Mouse (Mus musculus) embryonic facial prominence, embryonic 13.5 days (tissue): Measurements from ENCODE around the gene Prokr1. TPM values are rescaled to one million over a fixed set of nuclear protein-coding genes. Genes with fewer than 3 reads are reported as not detected.
"Not testable (repeated sequence)": the region's sequence is repeated elsewhere in the genome, so short reads cannot be mapped to it uniquely, and the experiment has no call there.

Experiments used
- ATAC-seq: fragments of 200-750 bp; cut with Nextera tagmentation; 2 replicates; pipeline ENCODE4 v1.8.0; 2017; ENCODE audit warnings: low read depth; ENCODE audit not compliant: insufficient number of reproducible peaks, insufficient read depth, low FRiP score, low TSS enrichment
- H3K27ac ChIP-seq: fragments of 300-500 bp; sonication (generic); 2 replicates; pipeline ENCODE4 v1.5.1; 2015; ENCODE audit warnings: moderate library complexity, mild to moderate bottlenecking, inconsistent platforms
- H3K27me3 ChIP-seq: fragments of 300-500 bp; sonication (generic); 2 replicates; pipeline ENCODE4 v1.6.1; 2015; ENCODE audit warnings: mild to moderate bottlenecking, inconsistent platforms
- H3K36me3 ChIP-seq: fragments of 300-500 bp; sonication (generic); 2 replicates; pipeline ENCODE4 v1.6.1; 2015; ENCODE audit warnings: mild to moderate bottlenecking, inconsistent platforms
- H3K4me1 ChIP-seq: fragments of 300-500 bp; sonication (generic); 2 replicates; pipeline ENCODE4 v1.6.1; 2015; ENCODE audit warnings: inconsistent platforms
- H3K4me2 ChIP-seq: fragments of 300-500 bp; sonication (generic); 2 replicates; pipeline ENCODE4 v1.6.1; 2015; ENCODE audit warnings: moderate library complexity, mild to moderate bottlenecking, inconsistent platforms
- H3K4me3 ChIP-seq: fragments of 300-500 bp; sonication (generic); 2 replicates; pipeline ENCODE4 v1.5.1; 2015; ENCODE audit warnings: mild to moderate bottlenecking, inconsistent platforms
- H3K9ac ChIP-seq: fragments of 300-500 bp; sonication (generic); 2 replicates; pipeline ENCODE4 v1.6.1; 2015; ENCODE audit warnings: mild to moderate bottlenecking, inconsistent platforms
- H3K9me3 ChIP-seq: fragments of 300-500 bp; sonication (generic); 2 replicates; pipeline ENCODE4 v1.6.1; 2016; ENCODE audit warnings: inconsistent platforms
- WGBS: fragments of 180-500 bp; shearing (Covaris S2); methylation state at CpG from one replicate; pipeline ENCODE4 v1.1.7; 2015; ENCODE audit warnings: mixed read lengths; 5-methylcytosine and 5-hydroxymethylcytosine counted together
- polyA plus RNA-seq: library from polyadenylated mRNA; unstranded; fragments of >200 nt; fragmentation: Nextera tagmentation; extraction: Ambion mirVana; gene quantifications from 2 replicates; pipeline ENCODE4 v1.2.1, GENCODE M21; 2015

Prokr1 gene
- polyA plus RNA-seq: 3.6 and 3.9 TPM in 2 replicates

DNA sequence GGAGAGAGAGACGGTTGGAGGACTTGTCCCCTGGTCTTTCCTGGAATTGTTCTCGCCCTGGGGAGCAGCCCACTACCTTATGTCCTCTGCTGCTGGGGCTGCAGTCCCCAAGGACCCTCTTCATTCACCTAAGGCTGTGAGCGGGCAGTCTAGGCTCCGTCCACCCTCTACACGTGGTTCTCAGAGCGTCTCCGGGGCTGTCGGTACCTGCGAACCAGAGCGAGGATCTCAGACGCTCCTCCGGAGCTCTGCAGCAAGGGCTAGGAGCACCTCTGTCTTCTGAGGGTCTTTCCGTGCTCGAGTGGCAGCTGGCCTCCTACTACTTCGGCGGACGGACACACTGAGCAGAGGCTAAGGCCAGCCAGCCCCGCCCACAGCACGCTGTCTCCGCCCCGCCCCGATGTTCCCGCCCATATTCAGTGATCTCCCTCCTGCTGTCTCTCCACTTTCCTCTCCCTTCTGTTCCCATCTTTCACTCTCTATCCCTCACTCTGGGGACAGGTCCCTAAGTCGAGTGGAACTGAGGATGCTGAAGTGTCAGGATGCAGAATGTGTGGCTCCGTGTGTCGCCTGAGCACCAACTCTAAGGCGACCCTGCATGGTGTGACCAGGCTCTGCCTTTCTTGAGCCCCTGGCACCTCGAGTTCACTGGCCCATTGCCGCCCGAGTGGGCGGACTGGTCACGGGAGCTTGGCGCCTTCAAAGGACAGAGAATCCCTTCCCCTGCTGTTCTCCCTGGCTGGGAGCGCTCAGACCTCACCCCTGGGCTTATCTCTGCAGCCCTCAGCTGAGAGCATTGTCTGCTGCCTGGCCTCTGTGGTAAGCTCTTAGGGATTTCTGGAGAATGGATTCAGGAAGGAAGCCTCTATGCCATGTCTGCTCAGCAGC lies at the start of gene Prokr1:
Gene Prokr1, minus strand, starts transcription at position 350 of the 888 bp plus-strand sequence.
- Histone ChIP-seq H3K36me3 (no peaks in the 10 kb centered on the region), H3K27ac (no peak within 1 kb of the TSS), H3K4me3 (peak within 1 kb of the TSS; percentile 57), H3K27me3 (peaks cover 37% of the 10 kb centered on the region), H3K9ac (peak within 1 kb of the TSS; percentile 72), H3K4me2 (peak within 1 kb of the TSS; percentile 94), H3K9me3 (no peaks in the 10 kb centered on the region), H3K4me1 (peaks cover 10% of the 10 kb centered on the region)
- WGBS: under 1% methylated on average over 34 of the region's 34 CpGs
- peak; percentile 59 for ATAC-seq

DNA sequence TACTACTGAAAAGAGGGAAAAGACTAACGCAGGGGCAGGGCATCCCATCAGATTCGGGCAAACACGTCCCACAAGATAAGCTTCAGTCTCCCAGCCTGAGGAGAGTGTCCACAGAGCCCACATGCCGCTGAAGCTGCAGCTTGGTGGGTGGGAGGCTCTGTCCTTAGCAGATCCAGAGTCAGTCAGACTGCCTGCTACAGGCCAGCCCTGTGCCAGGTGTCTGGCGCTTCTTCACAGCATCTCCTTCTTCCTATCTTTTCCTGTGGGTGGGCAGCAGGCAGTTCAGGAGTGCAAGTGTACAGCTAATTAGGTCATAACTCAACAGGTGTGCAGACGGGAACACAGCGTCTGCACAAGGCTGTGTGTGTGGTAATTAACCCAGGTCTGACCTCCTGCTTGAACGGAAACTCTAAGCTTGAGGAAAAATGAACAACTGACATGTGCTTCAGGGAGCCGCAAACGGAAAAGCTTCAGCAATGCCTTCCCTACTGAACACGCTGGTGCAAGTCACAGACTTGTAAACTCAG lies 47.7 kb upstream of the Prokr1 start:
- Histone ChIP-seq H3K9ac (0 out of 2 replicates have a peak overlapping the region, but pooled peaks have one; percentile 11), H3K4me3 (no peak overlapping the region), H3K27me3 (no peaks in the 10 kb centered on the region), H3K36me3 (peaks cover 8% of the 10 kb centered on the region; the same call in 1 of the 2 replicates), H3K9me3 (no peaks in the 10 kb centered on the region), H3K4me2 (no peak overlapping the region), H3K27ac (no peak overlapping the region), H3K4me1 (peaks cover 9% of the 10 kb centered on the region)
- 53% methylated on average over 11 of the region's 11 CpGs for WGBS
- no peak for ATAC-seq

DNA sequence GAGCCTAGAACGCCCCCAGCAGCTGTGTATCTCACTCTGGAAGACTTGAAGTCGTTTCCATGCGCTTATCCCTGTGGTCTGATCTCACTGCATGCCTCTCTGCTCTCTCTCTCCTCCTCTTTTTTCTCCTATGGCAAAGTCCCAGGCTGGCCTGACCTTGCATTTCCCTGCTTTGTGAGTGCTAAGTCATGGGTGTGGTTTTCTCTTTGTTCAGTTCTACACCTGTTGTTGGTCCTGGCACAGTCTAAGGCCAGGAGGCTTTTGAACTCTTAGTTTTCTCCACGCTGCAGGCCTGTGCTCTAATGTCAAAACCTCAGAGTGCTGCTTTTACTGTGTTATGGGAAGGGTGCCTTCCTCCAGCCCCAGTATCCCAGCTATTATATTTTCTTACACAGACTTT lies 41.6 kb upstream of the Prokr1 start:
- H3K9me3 ChIP-seq: no peaks in the 10 kb centered on the region
- no peak overlapping the region for H3K9ac ChIP-seq
- H3K4me2 ChIP-seq: no peak overlapping the region
- WGBS: 77% methylated on average over 4 of the region's 4 CpGs
- no peak overlapping the region for H3K4me3 ChIP-seq
- ATAC-seq: no peak
- H3K27me3 ChIP-seq: no peaks in the 10 kb centered on the region
- peaks cover 4% of the 10 kb centered on the region; the same call in 1 of the 2 replicates for H3K4me1 ChIP-seq
- H3K27ac ChIP-seq: no peak overlapping the region
- H3K36me3 ChIP-seq: peaks cover 6% of the 10 kb centered on the region; the same call in 1 of the 2 replicates

DNA sequence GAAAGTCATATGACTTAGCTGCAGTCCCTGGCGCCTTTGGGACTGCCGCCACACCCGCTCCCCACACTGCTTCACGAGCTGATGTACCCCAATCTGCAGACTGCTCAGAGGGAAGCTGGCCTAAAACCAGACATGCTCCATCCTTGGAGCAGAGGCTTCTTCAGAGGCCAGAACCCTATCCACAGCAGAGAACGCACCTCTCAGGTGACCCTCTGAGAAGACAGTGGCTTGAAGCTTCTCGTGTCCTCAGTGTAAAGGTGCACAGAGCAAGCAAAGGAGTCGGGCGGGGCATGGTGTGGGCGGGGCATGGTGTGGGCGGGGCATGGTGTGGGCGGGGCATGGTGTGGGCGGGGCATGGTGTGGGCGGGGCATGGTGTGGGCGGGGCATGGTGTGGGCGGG lies 38.4 kb upstream of the Prokr1 start:
- H3K9ac ChIP-seq, H3K4me1 ChIP-seq, ATAC-seq, H3K27ac ChIP-seq, H3K27me3 ChIP-seq, H3K9me3 ChIP-seq, H3K4me3 ChIP-seq, H3K36me3 ChIP-seq, H3K4me2 ChIP-seq: not testable (repeated sequence)
- whole genome bisulfite sequencing: 79% methylated on average over 15 of the region's 15 CpGs

DNA sequence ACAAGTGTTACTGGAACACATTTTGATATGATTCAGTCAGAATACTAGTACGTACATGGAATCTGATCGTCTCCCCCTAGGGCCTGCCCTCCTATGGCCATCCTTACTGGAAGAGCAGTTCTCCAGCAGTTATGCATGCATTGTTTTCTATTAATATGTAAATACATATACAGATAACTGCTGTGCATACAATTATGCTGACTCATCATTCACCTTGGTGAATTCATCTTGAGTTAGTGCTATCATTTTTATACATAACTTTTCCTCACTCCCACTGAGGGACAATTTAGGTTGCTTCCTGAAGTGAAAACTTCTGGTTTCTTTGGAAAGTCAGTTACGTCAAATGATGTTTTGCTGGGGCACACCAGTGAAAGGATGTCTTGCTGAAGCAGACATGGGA lies 32.6 kb upstream of the Prokr1 start:
- H3K4me3 ChIP-seq: no peak overlapping the region
- 89% methylated on average over 3 of the region's 3 CpGs for WGBS
- H3K27me3 ChIP-seq: no peaks in the 10 kb centered on the region
- H3K4me2 ChIP-seq: no peak overlapping the region
- no peaks in the 10 kb centered on the region for H3K9me3 ChIP-seq
- peaks cover 15% of the 10 kb centered on the region for H3K4me1 ChIP-seq
- no peak for ATAC-seq
- no peaks in the 10 kb centered on the region for H3K36me3 ChIP-seq
- no peak overlapping the region for H3K9ac ChIP-seq
- no peak overlapping the region for H3K27ac ChIP-seq

DNA sequence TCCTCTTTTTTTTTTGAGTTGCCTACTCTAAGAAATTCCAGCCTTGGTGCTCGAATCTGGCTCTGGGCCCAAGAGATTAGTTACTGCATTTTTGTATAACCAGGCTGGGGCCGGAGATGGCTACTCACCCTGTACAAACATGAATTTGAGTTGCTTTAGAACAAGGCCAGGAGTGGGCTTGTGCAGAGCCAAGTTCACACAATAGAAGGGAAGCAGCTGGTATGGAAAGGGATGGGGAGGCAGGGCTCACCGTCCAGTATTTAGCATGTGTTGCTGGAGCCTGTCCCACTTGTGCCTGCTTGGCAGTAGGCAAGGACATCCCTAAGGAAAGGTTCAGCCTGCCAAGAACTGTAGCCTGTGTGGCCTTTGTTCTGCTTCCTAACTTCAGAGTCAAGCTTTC lies 30.7 kb upstream of the Prokr1 start:
- Histone ChIP-seq H3K4me2 (no peak overlapping the region), H3K4me3 (no peak overlapping the region), H3K27ac (peak overlapping the region; percentile 57; the same call in 1 of the 2 replicates), H3K4me1 (peaks cover 19% of the 10 kb centered on the region), H3K36me3 (no peaks in the 10 kb centered on the region), H3K27me3 (no peaks in the 10 kb centered on the region), H3K9me3 (no peaks in the 10 kb centered on the region), H3K9ac (no peak overlapping the region)
- WGBS: 52% methylated on average over 3 of the region's 3 CpGs
- no peak for ATAC-seq

DNA sequence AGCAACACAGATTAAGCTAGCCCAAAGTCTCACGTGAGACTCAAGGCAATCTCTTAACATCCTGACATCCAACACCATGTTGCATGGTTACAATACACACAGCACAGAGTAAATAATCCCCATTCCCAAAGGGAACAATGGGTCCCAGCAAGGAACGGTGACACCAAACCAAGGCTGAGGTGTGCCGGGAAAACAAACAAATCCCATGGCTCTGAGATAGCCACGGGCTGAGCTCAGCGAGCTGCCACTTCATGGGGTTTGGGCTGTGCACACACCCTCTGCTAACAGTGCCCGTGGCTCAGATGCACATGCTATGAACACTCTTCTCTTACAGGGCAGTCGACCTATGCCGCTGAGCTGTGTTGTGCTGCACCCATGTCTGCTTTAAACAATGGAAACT lies 27.5 kb upstream of the Prokr1 start:
- Histone ChIP-seq H3K4me1 (peaks cover 19% of the 10 kb centered on the region), H3K36me3 (no peaks in the 10 kb centered on the region), H3K4me3 (no peak overlapping the region), H3K27ac (no peak overlapping the region), H3K27me3 (no peaks in the 10 kb centered on the region), H3K4me2 (no peak overlapping the region), H3K9me3 (no peaks in the 10 kb centered on the region), H3K9ac (no peak overlapping the region)
- 75% methylated on average over 8 of the region's 8 CpGs for WGBS
- ATAC-seq: no peak

DNA sequence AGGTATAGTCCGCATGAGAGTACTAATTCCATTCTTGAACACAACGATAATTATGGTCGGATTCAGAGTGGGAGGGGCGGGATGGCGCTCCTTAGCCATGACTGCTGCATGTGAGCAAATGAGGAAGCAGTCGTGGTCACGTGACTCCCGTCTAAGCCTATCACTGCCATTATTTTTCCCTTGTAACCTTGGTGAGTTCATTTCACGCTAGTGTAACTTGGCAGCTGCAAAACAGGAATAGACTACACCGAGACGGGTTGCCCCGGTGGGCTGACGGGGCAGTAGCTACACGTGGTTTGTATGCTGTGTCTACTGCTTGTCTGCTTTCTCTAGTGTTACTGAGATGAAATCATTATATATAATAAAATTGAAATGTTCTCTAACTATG lies 25.1 kb upstream of the Prokr1 start:
- Histone ChIP-seq H3K4me3 (no peak overlapping the region), H3K36me3 (no peaks in the 10 kb centered on the region), H3K27me3 (no peaks in the 10 kb centered on the region), H3K4me2 (0 out of 2 replicates have a peak overlapping the region, but pooled peaks have one; percentile 3), H3K27ac (no peak overlapping the region), H3K9ac (no peak overlapping the region), H3K4me1 (peaks cover 12% of the 10 kb centered on the region; the same call in 1 of the 2 replicates), H3K9me3 (no peaks in the 10 kb centered on the region)
- 77% methylated on average over 14 of the region's 14 CpGs for WGBS
- no peak for ATAC-seq

DNA sequence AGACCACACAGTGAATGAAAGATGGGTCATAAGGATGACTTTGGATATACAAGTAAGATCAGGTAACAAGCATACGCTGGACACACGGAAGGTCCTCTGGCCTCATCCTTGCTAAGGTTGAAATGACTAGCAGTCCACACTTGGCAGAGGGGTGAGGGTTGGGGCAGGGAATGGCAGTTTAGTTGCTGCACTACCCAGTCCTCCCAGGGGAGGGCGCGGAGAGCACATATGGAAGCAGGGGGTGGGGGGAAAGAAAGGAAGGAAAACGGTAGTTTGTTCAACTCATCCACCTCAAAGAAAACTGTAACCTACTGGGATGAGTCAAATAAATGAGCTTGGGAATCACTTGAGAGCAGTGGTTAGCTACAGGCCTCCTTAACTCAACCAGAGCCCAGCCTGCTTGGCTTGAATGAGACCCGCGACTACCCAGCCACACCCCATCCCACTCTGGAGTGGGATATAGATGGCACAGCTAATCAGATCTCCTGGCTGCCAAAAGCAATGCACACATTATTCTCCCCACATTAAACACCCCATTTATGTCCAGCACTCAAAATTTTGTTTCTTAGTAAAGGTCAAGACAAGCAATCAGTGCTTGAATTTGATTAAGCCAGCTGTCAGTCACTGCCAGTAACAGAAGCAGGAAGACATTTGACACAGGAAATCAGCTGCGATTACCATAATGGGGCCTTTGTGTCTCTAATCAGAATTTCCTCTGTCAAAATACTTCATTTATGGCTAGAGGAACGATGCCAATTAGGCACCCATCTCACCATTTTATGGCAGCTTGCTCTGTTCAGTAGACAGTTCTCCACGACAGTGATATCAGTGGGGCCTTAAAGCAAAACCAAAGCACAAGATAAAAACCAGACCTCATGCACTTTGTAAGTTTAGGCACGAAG lies 24.5 kb upstream of the Prokr1 start:
- Histone ChIP-seq H3K4me3 (no peak overlapping the region), H3K36me3 (no peaks in the 10 kb centered on the region), H3K9me3 (no peaks in the 10 kb centered on the region), H3K4me1 (peaks cover 12% of the 10 kb centered on the region; the same call in 1 of the 2 replicates), H3K4me2 (0 out of 2 replicates have a peak overlapping the region, but pooled peaks have one; percentile 3), H3K27me3 (no peaks in the 10 kb centered on the region), H3K27ac (no peak overlapping the region), H3K9ac (no peak overlapping the region)
- ATAC-seq: no peak
- WGBS: 47% methylated on average over 11 of the region's 11 CpGs

DNA sequence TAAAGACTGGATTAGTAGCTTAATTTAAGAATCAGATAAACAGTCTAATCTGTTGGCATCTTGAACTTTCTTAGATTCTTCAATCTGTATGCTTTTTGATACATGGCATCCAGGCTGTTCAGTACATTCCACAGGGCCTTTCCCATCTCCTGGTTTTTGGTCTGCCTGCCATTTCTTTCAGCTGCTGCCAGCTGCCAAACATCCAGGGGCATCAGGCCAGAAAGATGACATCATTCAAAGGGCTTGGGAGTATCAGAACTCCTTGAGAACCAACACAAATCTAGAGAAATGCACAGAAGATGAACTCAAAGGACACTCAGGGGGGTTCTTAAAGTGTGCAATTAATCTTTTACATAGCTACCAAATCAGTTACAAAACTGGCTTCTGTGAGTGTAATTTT lies 9.3 kb upstream of the Prokr1 start:
- no peaks in the 10 kb centered on the region for H3K27me3 ChIP-seq
- no peaks in the 10 kb centered on the region for H3K9me3 ChIP-seq
- no peak for ATAC-seq
- peaks cover under 1% of the 10 kb centered on the region; the same call in 1 of the 2 replicates for H3K4me1 ChIP-seq
- H3K27ac ChIP-seq: no peak overlapping the region
- H3K4me2 ChIP-seq: no peak overlapping the region
- H3K36me3 ChIP-seq: no peaks in the 10 kb centered on the region
- H3K9ac ChIP-seq: no peak overlapping the region
- H3K4me3 ChIP-seq: no peak overlapping the region

DNA sequence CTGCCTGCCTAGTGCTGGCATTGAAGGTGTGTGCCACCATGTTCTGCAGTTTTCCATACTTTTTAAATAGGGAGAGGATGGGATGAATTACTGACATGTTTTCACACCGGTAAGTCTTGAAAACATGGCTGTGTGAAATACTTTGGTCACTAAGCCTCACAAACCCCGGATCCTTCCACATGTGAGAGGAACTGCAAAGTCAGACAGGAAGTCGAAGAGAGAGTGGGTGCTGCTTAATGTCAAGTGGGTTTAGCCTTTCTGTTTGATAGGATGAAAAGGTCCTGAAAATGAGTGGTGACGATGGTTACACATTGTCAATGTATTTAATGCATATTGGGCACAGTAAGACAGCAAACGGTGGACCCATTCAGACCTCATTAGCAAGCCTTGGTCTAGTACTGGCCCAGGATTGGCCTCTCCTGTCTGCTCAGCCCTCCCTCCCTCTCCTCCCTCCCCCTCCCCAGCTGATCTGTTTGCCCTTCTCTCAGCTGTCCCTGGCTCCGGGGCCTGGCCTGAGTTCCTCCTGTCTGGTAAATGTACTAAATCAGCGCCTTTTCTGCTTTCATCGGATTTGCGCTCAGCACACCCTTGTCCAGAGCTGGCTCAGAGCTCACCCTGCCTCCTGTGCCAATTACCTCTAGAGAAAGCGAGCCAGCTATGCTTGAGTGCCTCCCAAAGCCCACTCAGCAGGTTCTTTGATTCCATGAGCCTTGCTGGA lies 6.7 kb upstream of the Prokr1 start:
- no peak for ATAC-seq
- Histone ChIP-seq H3K4me1 (no peaks in the 10 kb centered on the region), H3K27ac (no peak overlapping the region), H3K4me2 (no peak overlapping the region), H3K36me3 (no peaks in the 10 kb centered on the region), H3K9ac (no peak overlapping the region), H3K9me3 (no peaks in the 10 kb centered on the region), H3K4me3 (no peak overlapping the region), H3K27me3 (no peaks in the 10 kb centered on the region)
- WGBS: 49% methylated on average over 10 of the region's 10 CpGs
